Mouse (Mus musculus): ENCODE data around the gene Zfp148. TPM values are rescaled to one million over a fixed set of nuclear protein-coding genes. Genes with fewer than 3 reads are reported as not detected.

Gene Zfp148
- polyA plus RNA-seq, 1 experiment, result 7.9 TPM

DNA sequence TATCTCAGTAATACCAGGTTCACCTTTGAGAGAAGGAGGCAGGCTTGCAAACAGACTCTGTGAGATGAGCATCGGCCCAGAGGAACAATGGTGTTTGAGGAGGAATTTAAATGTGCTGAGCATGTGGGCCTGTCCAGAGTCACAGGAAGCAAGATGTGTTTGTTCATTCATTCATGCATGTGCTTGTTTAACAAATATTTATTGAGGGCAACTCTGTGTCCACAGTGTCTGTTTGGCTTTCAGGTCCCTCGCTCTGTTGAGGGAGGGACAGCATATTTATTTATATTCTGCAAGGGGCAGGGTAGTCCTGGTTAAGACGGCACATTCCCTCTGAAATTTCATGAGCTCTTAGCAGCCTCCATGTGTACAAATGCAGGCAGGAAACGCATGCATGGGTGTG lies 42.1 kb upstream of the Zfp148 start:
- Histone ChIP-seq H3K4me2 (ENCODE audit: low read depth) (no peak overlapping the region), H3K4me3 (no peak overlapping the region), H3K79me2 (ENCODE audit: control insufficient read depth, insufficient read depth) (no peaks in the 10 kb centered on the region), H3ac (ENCODE audit: control insufficient read depth, insufficient read length) (no peak overlapping the region), H3K36me3 (ENCODE audit: control insufficient read depth, insufficient read depth) (no peaks in the 10 kb centered on the region), H3K27me3 (ENCODE audit: control insufficient read depth, insufficient read depth, insufficient read length) (no peaks in the 10 kb centered on the region)
- no peak for TF ChIP-seq E2F4 (IDR thresholded peaks at IDR 0.05; ENCODE audit: insufficient read depth)
- no peak for TF ChIP-seq TCF12 (IDR thresholded peaks at IDR 0.05; ENCODE audit: insufficient read depth, poor library complexity, severe bottlenecking)
- TF ChIP-seq MAX (IDR thresholded peaks at IDR 0.05; ENCODE audit: low read depth), result no peak
- TF ChIP-seq MYOD1 (IDR thresholded peaks at IDR 0.05; ENCODE audit: control insufficient read depth in 1 of 3, insufficient read length in 2 of 3, low read depth in 2 of 3), result no peak
- TF ChIP-seq SRF (IDR thresholded peaks at IDR 0.05; ENCODE audit: control insufficient read depth, insufficient read length, low read depth), result no peak
- no peak for TF ChIP-seq POLR2AphosphoS2 (IDR thresholded peaks at IDR 0.05; ENCODE audit: insufficient read length, low read depth)
- no peak for TF ChIP-seq USF1 (IDR thresholded peaks at IDR 0.05; ENCODE audit: low read depth)
- TF ChIP-seq POLR2A (IDR thresholded peaks at IDR 0.05; ENCODE audit: insufficient read length, low read depth), result no peak
- TF ChIP-seq MYOG (IDR thresholded peaks at IDR 0.05; ENCODE audit: control insufficient read depth in 1 of 3, insufficient read depth in 1 of 3, insufficient read length in 2 of 3, low read depth in 2 of 3), result no peak
- TF ChIP-seq TCF3 (IDR thresholded peaks at IDR 0.05; ENCODE audit: insufficient read length, low read depth), result no peak
- no peak for TF ChIP-seq REST (IDR thresholded peaks at IDR 0.05; ENCODE audit: insufficient read depth, insufficient read length)
- TF ChIP-seq CEBPB (IDR thresholded peaks at IDR 0.05; ENCODE audit: insufficient read depth, poor library complexity, severe bottlenecking), result no peak

DNA sequence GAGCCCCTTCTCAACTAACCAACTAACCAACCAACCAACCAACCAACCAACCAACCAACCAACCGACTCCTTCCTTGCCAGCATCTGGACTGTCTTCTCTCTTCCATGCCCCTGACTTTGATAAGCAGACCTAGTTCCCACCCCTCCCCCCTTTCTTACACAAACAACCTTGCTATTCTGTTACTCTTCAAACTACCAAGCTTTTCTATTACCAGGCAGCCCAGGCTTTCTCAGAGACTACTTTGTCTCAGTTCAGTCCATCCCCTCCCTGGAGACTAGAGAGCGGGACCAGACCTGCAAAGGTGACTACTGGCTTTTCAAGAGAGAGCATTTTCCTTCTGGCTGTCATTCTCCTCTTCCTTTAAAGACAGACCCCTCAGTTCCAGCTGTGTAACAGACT lies 41.2 kb upstream of the Zfp148 start:
- no peaks in the 10 kb centered on the region for H3K36me3 ChIP-seq (ENCODE audit: control insufficient read depth, insufficient read depth)
- no peak overlapping the region for H3K4me3 ChIP-seq
- H3ac ChIP-seq (ENCODE audit: control insufficient read depth, insufficient read length), result no peak overlapping the region
- TF ChIP-seq E2F4 (IDR thresholded peaks at IDR 0.05; ENCODE audit: insufficient read depth) (no peak), CEBPB (IDR thresholded peaks at IDR 0.05; ENCODE audit: insufficient read depth, poor library complexity, severe bottlenecking) (no peak), USF1 (IDR thresholded peaks at IDR 0.05; ENCODE audit: low read depth) (no peak), POLR2AphosphoS2 (IDR thresholded peaks at IDR 0.05; ENCODE audit: insufficient read length, low read depth) (no peak), REST (IDR thresholded peaks at IDR 0.05; ENCODE audit: insufficient read depth, insufficient read length) (no peak), MYOG (IDR thresholded peaks at IDR 0.05; ENCODE audit: control insufficient read depth in 1 of 3, insufficient read depth in 1 of 3, insufficient read length in 2 of 3, low read depth in 2 of 3) (no peak), MAX (IDR thresholded peaks at IDR 0.05; ENCODE audit: low read depth) (no peak), POLR2A (IDR thresholded peaks at IDR 0.05; ENCODE audit: insufficient read length, low read depth) (no peak), TCF12 (IDR thresholded peaks at IDR 0.05; ENCODE audit: insufficient read depth, poor library complexity, severe bottlenecking) (no peak)
- H3K4me2 ChIP-seq (ENCODE audit: low read depth), result no peak overlapping the region
- no peaks in the 10 kb centered on the region for H3K27me3 ChIP-seq (ENCODE audit: control insufficient read depth, insufficient read depth, insufficient read length)
- no peaks in the 10 kb centered on the region for H3K79me2 ChIP-seq (ENCODE audit: control insufficient read depth, insufficient read depth)

DNA sequence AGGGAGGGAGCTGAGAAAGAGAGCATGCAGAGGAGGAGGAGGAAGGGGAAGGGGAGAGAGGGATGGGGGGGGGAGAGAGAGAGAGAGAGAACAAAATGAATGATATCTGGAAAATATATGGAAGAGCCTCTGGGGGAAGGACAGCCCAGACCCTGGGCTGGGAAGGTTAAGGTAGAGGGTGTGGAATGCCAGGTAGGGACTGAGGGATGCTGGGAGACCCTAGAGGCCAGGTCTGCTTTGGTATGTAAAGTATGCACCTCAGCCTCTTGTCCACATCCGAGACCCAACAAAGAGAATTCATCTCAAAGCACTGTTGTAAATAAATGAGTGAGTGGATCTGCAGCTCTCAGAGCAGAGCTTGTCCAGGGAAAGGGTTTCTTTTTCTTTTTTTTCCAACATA lies 38.3 kb upstream of the Zfp148 start:
- H3ac ChIP-seq (ENCODE audit: control insufficient read depth, insufficient read length), result no peak overlapping the region
- no peak for TF ChIP-seq POLR2AphosphoS2 (IDR thresholded peaks at IDR 0.05; ENCODE audit: insufficient read length, low read depth)
- TF ChIP-seq MAX (IDR thresholded peaks at IDR 0.05; ENCODE audit: low read depth), result no peak
- TF ChIP-seq MYOD1 (IDR thresholded peaks at IDR 0.05; ENCODE audit: control insufficient read depth in 1 of 3, insufficient read length in 2 of 3, low read depth in 2 of 3), result no peak
- TF ChIP-seq TCF12 (IDR thresholded peaks at IDR 0.05; ENCODE audit: insufficient read depth, poor library complexity, severe bottlenecking), result no peak
- no peak for TF ChIP-seq E2F4 (IDR thresholded peaks at IDR 0.05; ENCODE audit: insufficient read depth)
- no peak for TF ChIP-seq CEBPB (IDR thresholded peaks at IDR 0.05; ENCODE audit: insufficient read depth, poor library complexity, severe bottlenecking)
- no peak for TF ChIP-seq SRF (IDR thresholded peaks at IDR 0.05; ENCODE audit: control insufficient read depth, insufficient read length, low read depth)
- no peak for TF ChIP-seq USF1 (IDR thresholded peaks at IDR 0.05; ENCODE audit: low read depth)
- no peak for TF ChIP-seq TCF3 (IDR thresholded peaks at IDR 0.05; ENCODE audit: insufficient read length, low read depth)
- TF ChIP-seq POLR2A (IDR thresholded peaks at IDR 0.05; ENCODE audit: insufficient read length, low read depth), result no peak
- no peaks in the 10 kb centered on the region for H3K36me3 ChIP-seq (ENCODE audit: control insufficient read depth, insufficient read depth)
- H3K4me3 ChIP-seq, result no peak overlapping the region
- H3K27me3 ChIP-seq (ENCODE audit: control insufficient read depth, insufficient read depth, insufficient read length), result no peaks in the 10 kb centered on the region
- H3K4me2 ChIP-seq (ENCODE audit: low read depth), result no peak overlapping the region
- no peaks in the 10 kb centered on the region for H3K79me2 ChIP-seq (ENCODE audit: control insufficient read depth, insufficient read depth)

GRCm38 (mm10) chr16:33343106-33343505 lies 37.5 kb upstream of the Zfp148 start:
- H3K4me2 ChIP-seq (ENCODE audit: low read depth), result no peak overlapping the region
- TF ChIP-seq CEBPB (IDR thresholded peaks at IDR 0.05; ENCODE audit: insufficient read depth, poor library complexity, severe bottlenecking), result no peak
- TF ChIP-seq MYOD1 (IDR thresholded peaks at IDR 0.05; ENCODE audit: control insufficient read depth in 1 of 3, insufficient read length in 2 of 3, low read depth in 2 of 3), result no peak
- no peak for TF ChIP-seq USF1 (IDR thresholded peaks at IDR 0.05; ENCODE audit: low read depth)
- TF ChIP-seq REST (IDR thresholded peaks at IDR 0.05; ENCODE audit: insufficient read depth, insufficient read length), result no peak
- TF ChIP-seq TCF3 (IDR thresholded peaks at IDR 0.05; ENCODE audit: insufficient read length, low read depth), result no peak
- no peak for TF ChIP-seq E2F4 (IDR thresholded peaks at IDR 0.05; ENCODE audit: insufficient read depth)
- TF ChIP-seq TCF12 (IDR thresholded peaks at IDR 0.05; ENCODE audit: insufficient read depth, poor library complexity, severe bottlenecking), result no peak
- TF ChIP-seq SRF (IDR thresholded peaks at IDR 0.05; ENCODE audit: control insufficient read depth, insufficient read length, low read depth), result no peak
- TF ChIP-seq MYOG (IDR thresholded peaks at IDR 0.05; ENCODE audit: control insufficient read depth in 1 of 3, insufficient read depth in 1 of 3, insufficient read length in 2 of 3, low read depth in 2 of 3), result no peak
- no peaks in the 10 kb centered on the region for H3K36me3 ChIP-seq (ENCODE audit: control insufficient read depth, insufficient read depth)
- no peaks in the 10 kb centered on the region for H3K27me3 ChIP-seq (ENCODE audit: control insufficient read depth, insufficient read depth, insufficient read length)
- H3K4me3 ChIP-seq, result no peak overlapping the region
- H3K79me2 ChIP-seq (ENCODE audit: control insufficient read depth, insufficient read depth), result no peaks in the 10 kb centered on the region
- H3ac ChIP-seq (ENCODE audit: control insufficient read depth, insufficient read length), result no peak overlapping the region

- TF ChIP-seq E2F4 (IDR thresholded peaks at IDR 0.05; ENCODE audit: insufficient read depth), result no peak
- TF ChIP-seq MYOD1 (IDR thresholded peaks at IDR 0.05; ENCODE audit: control insufficient read depth in 1 of 3, insufficient read length in 2 of 3, low read depth in 2 of 3), result no peak
- TF ChIP-seq POLR2A (IDR thresholded peaks at IDR 0.05; ENCODE audit: insufficient read length, low read depth), result no peak
- no peak for TF ChIP-seq MAX (IDR thresholded peaks at IDR 0.05; ENCODE audit: low read depth)
- TF ChIP-seq USF1 (IDR thresholded peaks at IDR 0.05; ENCODE audit: low read depth), result no peak
- TF ChIP-seq TCF3 (IDR thresholded peaks at IDR 0.05; ENCODE audit: insufficient read length, low read depth), result no peak
- TF ChIP-seq SRF (IDR thresholded peaks at IDR 0.05; ENCODE audit: control insufficient read depth, insufficient read length, low read depth), result no peak
- no peak for TF ChIP-seq REST (IDR thresholded peaks at IDR 0.05; ENCODE audit: insufficient read depth, insufficient read length)
- TF ChIP-seq CEBPB (IDR thresholded peaks at IDR 0.05; ENCODE audit: insufficient read depth, poor library complexity, severe bottlenecking), result no peak
- no peak for TF ChIP-seq MYOG (IDR thresholded peaks at IDR 0.05; ENCODE audit: control insufficient read depth in 1 of 3, insufficient read depth in 1 of 3, insufficient read length in 2 of 3, low read depth in 2 of 3)
- no peak for TF ChIP-seq TCF12 (IDR thresholded peaks at IDR 0.05; ENCODE audit: insufficient read depth, poor library complexity, severe bottlenecking)
- TF ChIP-seq POLR2AphosphoS2 (IDR thresholded peaks at IDR 0.05; ENCODE audit: insufficient read length, low read depth), result no peak
- no peak overlapping the region for H3ac ChIP-seq (ENCODE audit: control insufficient read depth, insufficient read length)
- no peaks in the 10 kb centered on the region for H3K27me3 ChIP-seq (ENCODE audit: control insufficient read depth, insufficient read depth, insufficient read length)
- H3K4me2 ChIP-seq (ENCODE audit: low read depth), result no peak overlapping the region
- no peak overlapping the region for H3K4me3 ChIP-seq
- no peaks in the 10 kb centered on the region for H3K79me2 ChIP-seq (ENCODE audit: control insufficient read depth, insufficient read depth)
- no peaks in the 10 kb centered on the region for H3K36me3 ChIP-seq (ENCODE audit: control insufficient read depth, insufficient read depth)
Measured at GRCm38 (mm10) chr16:33343601-33344000, 37.0 kb upstream of the Zfp148 start.
